Mouse (Mus musculus) ovary, adult 10 weeks (tissue): ENCODE data around the gene Ovch2. TPM values are rescaled to one million over a fixed set of nuclear protein-coding genes. Genes with fewer than 3 reads are reported as not detected.

Experiments
- polyA plus RNA-seq: library from polyadenylated mRNA; stranded (reverse); fragments of 350-450 nt; fragmentation: Illumina TruSeq; extraction: RNeasy Lipid Tissue Mini Kit (QIAGEN cat#74804); gene quantifications from one replicate; pipeline ENCODE4 v1.2.3, GENCODE M21; 2014

Ovch2 gene
- not detected for polyA plus RNA-seq

DNA sequence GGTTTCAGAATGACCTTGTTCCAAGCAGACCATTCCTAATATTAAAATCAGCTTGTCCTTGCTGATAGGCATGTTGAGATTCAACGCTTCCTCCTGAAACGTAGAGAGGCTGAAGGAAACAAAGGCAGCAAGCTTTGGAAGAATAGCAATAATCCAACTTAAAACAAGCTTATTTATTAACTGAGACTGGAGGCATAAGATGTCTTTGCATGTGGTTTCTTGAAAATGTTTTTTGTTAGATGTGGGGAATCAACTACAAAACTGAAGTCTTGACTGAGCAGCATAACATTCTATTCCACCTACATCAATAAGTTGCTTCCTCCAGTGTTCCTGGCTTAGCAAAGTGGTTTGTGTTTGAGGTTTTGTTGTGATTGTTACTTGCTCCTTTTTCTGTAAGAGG, at the start of gene Ovch2:
TSS of gene Ovch2 (minus strand) at position 101 of the 400 bp plus-strand sequence.

DNA sequence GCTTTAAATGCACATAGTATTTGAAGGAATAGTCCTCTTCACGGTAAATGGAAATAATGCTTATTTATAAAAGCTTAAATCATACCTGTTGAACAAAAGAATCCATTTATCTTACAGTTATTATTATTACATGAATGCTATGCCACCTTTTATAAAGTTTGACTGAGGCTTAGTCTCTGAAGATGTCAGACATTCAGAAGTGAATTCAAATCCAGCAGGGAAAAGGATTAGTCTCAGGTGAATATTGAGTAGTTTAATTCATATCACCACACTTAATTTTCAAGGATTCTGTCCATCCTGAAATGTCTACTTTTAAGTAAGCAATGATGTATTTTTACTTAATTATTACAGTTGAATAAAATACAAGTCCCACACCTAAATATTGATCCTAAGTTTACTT, 46.4 kb upstream of the Ovch2 start, which contains the start of gene Olfr470:
TSS of gene Olfr470 (minus strand) at position 101 of the 400 bp plus-strand sequence.

DNA sequence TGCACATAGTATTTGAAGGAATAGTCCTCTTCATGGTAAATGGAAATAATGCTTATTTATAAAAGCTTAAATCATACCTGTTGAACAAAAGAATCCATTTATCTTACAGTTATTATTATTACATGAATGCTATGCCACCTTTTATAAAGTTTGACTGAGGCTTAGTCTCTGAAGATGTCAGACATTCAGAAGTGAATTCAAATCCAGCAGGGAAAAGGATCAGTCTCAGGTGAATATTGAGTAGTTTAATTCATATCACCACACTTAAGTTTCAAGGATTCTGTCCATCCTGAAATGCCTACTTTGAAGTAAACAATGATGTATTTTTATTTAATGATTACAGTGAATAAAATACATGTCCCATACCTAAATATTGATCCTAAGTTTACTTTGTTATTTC, 24.4 kb upstream of the Ovch2 start, which contains the start of gene Olfr469:
TSS of gene Olfr469 (minus strand) at position 101 of the 400 bp plus-strand sequence.

DNA sequence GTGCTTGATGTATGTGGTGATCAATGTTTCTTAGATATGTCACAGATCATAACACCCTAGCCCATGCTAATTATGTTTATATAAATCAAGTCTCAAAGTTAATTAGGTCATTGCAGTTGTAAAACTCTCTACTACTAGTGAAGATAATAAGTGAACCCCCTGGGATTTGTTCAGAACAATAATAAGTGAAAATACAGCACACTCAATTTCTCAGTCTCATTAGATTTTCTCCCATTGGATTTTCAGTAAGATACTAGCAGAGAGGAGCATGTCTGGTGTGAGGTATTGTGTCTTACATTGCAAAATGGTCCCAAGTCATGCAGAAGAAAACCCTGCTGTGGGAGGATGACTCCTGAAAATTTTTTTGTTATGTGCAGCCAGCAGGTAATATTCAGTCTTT, 11.0 kb upstream of the Ovch2 start, which contains the start of gene Olfr467:
TSS of gene Olfr467 (plus strand) at position 301 of the 400 bp plus-strand sequence.

DNA sequence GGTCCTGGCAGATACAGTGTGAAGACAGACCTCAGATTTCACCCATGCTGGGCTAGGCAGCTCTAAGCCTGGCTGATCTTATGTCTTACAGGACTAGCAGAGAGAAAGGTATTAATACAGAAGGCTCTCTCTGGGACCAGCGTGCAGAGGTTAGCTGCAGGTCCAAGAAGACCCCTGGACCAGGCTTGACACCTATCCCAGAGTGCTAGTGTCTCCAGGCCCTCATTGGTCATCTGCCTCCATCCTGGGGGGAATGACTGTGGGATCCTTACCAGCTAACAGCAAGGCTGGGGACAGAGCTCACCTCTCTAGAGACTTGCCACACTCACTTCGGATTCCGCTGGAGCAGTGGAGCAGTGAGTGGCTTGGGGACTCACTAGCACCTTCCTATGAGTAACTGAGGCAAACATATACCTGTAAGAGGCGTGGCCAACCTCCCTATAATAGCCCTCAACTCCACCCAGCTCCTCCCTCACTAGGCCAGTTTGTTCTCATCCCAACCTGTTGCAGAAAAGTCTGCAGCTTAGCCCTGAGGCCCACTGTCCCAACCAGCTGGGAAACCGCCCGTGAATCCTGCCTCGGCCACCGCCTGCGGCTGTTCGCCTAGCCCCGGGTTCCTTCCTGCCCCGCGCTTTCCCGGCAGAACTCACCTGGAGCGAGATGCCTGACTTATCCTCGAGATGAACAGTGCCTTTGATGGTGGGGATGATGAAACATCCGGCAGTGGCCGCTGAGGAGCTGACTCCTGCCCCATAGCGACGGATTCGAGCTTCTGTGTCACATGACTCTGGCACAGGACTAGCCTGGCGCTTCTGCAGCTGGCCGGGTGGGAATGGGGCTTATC, 43.5 kb downstream of the Ovch2 start, which contains the start of gene Cyb5r2:
TSS of gene Cyb5r2 (minus strand) at position 725 of the 844 bp plus-strand sequence.

Other genes with a start within 250 kb of the Ovch2 start
- 11.5 TPM for gene Olfml1, start 233.8 kb downstream of the Ovch2 start, polyA plus RNA-seq
- gene Ppfibp2, start 206.0 kb downstream of the Ovch2 start, polyA plus RNA-seq = 11.2 TPM
- gene 5330417H12Rik, start 176.0 kb downstream of the Ovch2 start, polyA plus RNA-seq = not detected
- not detected for gene Cyb5r2, start 43.2 kb downstream of the Ovch2 start, polyA plus RNA-seq
- gene Olfr467, start 11.1 kb upstream of the Ovch2 start, polyA plus RNA-seq = not detected
- gene Olfr469, start 24.3 kb upstream of the Ovch2 start, polyA plus RNA-seq = not detected
- gene Olfr470, start 46.3 kb upstream of the Ovch2 start, polyA plus RNA-seq = not detected
- gene Olfr472, start 96.7 kb upstream of the Ovch2 start, polyA plus RNA-seq = not detected
- not detected for gene Olfr473, start 129.2 kb upstream of the Ovch2 start, polyA plus RNA-seq
- not detected for gene Olfr474, start 153.4 kb upstream of the Ovch2 start, polyA plus RNA-seq
- gene Olfr476, start 163.6 kb upstream of the Ovch2 start, polyA plus RNA-seq = not detected
- gene Olfr477, start 185.5 kb upstream of the Ovch2 start, polyA plus RNA-seq = not detected
- gene Olfr478, start 232.8 kb upstream of the Ovch2 start, polyA plus RNA-seq = not detected
- gene Olfr479, start 249.5 kb upstream of the Ovch2 start, polyA plus RNA-seq = not detected